Mouse (Mus musculus): Measurements from ENCODE around the gene Rnf141.

GRCm38 (mm10) chr7:110878028-110878427 lies 33.8 kb upstream of the Rnf141 start:
- TF ChIP-seq CTCF (IDR thresholded peaks at IDR 0.05; ENCODE audit: low read depth) = no peak
- no peak for TF ChIP-seq EP300 (IDR thresholded peaks at IDR 0.05; ENCODE audit: low read depth)

Measured in heart, postnatal 0 days (tissue).